Mouse (Mus musculus) 3134 (cell line): Measurements from ENCODE around the gene Gm5797.
A peak's percentile ranks its signal among the peaks of the same experiment; 100 is the strongest.
"Not testable (repeated sequence)": the region's sequence is repeated elsewhere in the genome, so short reads cannot be mapped to it uniquely, and the experiment has no call there.

Experiments
- DNase-seq: peaks from one replicate; pipeline ENCODE4 v3.0.0-alpha.2; 2011; ENCODE audit warnings: low spot score; ENCODE audit not compliant: insufficient read length; ENCODE audit errors: extremely low read depth

Gene Gm5797

DNA sequence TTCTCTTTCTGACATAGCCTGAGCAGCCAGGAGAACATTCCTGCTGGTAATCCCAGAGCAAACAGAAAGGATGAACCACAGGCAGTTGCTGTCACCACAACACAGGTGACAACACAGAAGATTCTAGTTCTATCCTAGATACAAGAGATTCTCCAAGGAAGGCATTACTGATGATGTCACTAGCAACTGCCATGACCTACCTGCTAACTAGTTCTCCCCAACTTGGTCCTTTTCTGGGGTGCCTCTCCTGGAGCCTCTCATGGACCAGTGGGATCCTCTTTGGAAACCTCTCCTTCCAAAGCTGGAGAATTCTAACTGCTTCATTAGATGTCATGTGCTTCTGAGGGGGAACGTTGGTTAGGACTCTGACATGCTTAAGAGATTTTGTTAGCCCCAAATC lies at the start of gene Gm5797:
Gene Gm5797, minus strand, starts transcription at position 101 of the 400 bp plus-strand sequence.
- DNase-seq = not testable (repeated sequence)

DNA sequence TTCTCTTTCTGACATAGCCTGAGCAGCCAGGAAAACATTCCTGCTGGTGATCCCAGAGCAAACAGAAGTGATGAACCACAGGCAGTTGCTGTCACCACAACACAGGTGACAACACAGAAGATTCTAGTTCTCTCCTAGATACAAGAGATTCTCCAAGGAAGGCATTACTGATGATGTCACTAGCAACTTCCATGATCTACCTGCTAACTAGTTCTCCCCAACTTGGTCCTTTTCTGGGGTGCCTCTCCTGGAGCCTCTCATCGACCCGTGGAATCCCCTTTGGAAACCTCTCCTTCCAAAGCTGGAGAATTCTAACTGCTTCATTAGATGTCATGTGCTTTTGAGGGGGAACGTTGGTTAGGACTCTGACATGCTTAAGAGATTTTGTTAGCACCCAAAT lies 32.8 kb upstream of the Gm5797 start, which contains the start of gene Gm8374:
Gene Gm8374, minus strand, starts transcription at position 101 of the 400 bp plus-strand sequence.
- not testable (repeated sequence) for DNase-seq

DNA sequence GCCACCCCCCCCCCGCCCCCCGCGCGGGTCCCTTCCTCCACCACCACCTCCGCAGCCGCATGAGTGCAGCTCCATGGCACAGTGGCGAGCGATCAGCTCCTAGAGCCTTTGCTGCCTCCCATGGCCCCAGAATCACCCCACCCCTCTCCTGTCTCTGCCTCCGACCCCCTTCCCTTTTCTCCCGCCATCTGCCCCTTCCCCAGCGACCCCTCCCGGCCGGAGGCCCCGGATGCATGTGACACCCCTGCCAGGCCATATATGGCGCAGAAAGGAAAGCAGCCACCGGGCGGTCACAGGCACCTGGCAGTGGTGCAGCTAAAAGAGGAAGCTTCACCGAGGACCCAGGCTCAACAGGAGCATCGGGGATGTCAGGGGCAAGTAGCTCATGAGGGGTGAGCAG lies 17.1 kb downstream of the Gm5797 start:
- DNase-seq = peak; percentile 6

DNA sequence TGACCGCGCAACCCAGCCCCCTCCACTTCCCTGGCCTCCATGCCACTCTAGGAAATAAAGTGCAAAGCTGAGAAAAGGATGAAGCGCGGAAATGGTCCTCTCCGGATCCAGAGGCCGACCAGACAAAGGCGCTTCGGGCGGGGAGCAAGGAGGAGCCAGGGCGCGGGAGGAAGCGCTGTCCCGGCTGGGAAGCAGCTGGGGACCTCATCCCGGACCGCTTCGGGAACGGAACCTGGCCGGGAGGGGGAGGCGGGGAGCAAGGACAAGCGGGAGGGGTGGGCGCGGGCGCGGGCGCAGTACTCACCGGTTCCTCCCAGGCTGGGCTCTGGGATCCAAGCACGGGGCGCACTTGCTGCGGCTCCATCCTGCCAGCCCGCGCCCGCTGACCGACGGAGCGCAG lies 17.5 kb downstream of the Gm5797 start, which contains the start of gene Gm3739:
Gene Gm3739, minus strand, starts transcription at position 389 of the 400 bp plus-strand sequence.
- DNase-seq = not testable (repeated sequence)
